ENCODE assay signal across 8 mouse cellular contexts in the genomic region with DNA sequence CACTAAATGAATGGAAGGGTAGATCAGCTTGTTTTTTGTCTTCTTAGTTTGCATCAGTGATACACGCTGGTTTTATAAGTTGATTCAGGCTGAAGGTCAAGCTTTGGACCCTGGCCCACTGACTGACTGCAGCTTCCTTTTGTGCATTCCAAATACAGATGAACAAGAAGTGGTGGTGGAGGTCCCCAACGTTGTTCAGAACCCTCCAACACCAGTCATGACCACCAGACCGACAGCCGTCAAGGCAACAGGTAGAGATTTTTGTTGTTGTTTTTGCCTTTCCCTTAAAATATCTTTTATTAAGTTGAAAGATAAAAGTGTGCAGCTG. TPM values are rescaled to one million over a fixed set of nuclear protein-coding genes. Genes with fewer than 3 reads are reported as not detected.
A peak's percentile ranks its signal among the peaks of the same experiment; 100 is the strongest.
DNase-seq lines count a peak whose midpoint lies in the region; ATAC-seq and TF ChIP-seq lines count a peak whose summit lies in the region.

No protein-coding gene starts in this region.

- 15% methylated on average over 4 of the region's 4 CpGs for WGBS in hindbrain, embryonic 14.5 days
- 7% methylated on average over 4 of the region's 4 CpGs for WGBS in lung, postnatal 0 days

- peak overlapping the region; percentile 90 for H3K4me2 ChIP-seq in hindbrain, embryonic 14.5 days (replicated peaks)
- peak overlapping the region; percentile 63 for H3K4me2 ChIP-seq in lung, postnatal 0 days (replicated peaks; ENCODE audit: low read depth, low read length)

- H3K36me3 ChIP-seq in hindbrain, embryonic 14.5 days (replicated peaks; ENCODE audit: control insufficient read depth, insufficient read depth): peaks cover 31% of the 10 kb centered on the region
- H3K36me3 ChIP-seq in lung, postnatal 0 days (ENCODE audit: insufficient read depth, low read length): no peaks in the 10 kb centered on the region

- H3K27me3 ChIP-seq in hindbrain, embryonic 14.5 days (ENCODE audit: control insufficient read depth, insufficient read depth, low read length): no peaks in the 10 kb centered on the region
- H3K27me3 ChIP-seq in lung, postnatal 0 days (replicated peaks; ENCODE audit: insufficient read depth, low read length): no peaks in the 10 kb centered on the region

- H3K4me1 ChIP-seq in hindbrain, embryonic 14.5 days (replicated peaks; ENCODE audit: control insufficient read depth, insufficient read depth, low read length): peaks cover 16% of the 10 kb centered on the region
- H3K4me1 ChIP-seq in lung, postnatal 0 days (ENCODE audit: insufficient read depth, low read depth, low read length): peaks cover 8% of the 10 kb centered on the region; the same call in 1 of the 2 replicates

- H3K4me3 ChIP-seq in hindbrain, embryonic 14.5 days (replicated peaks; ENCODE audit: low read length): peak overlapping the region; percentile 87
- H3K4me3 ChIP-seq in lung, postnatal 0 days (ENCODE audit: low read depth, low read length): peak overlapping the region; percentile 96

- peak; percentile 23 for DNase-seq in adrenal gland, adult 8-10 months
- DNase-seq in adrenal gland, postnatal 25 days: no peak
- DNase-seq in thymus, postnatal 14 days: peak; percentile 6
- DNase-seq in thymus, postnatal 0 days (ENCODE audit: low spot score): no peak
- no peak for DNase-seq in hindbrain, embryonic 14.5 days (ENCODE audit: low spot score)
- DNase-seq in lung, postnatal 0 days (ENCODE audit: low spot score): peak; percentile 16
- no peak for DNase-seq in urinary bladder, postnatal 14 days (ENCODE audit: low spot score)
- DNase-seq in urinary bladder, postnatal 4 days (ENCODE audit: low spot score in 2 of 2): no peak

- peak overlapping the region; percentile 97 for H3K27ac ChIP-seq in hindbrain, embryonic 14.5 days
- peak overlapping the region; percentile 97 for H3K27ac ChIP-seq in lung, postnatal 0 days (ENCODE audit: low read length)

- peak overlapping the region; percentile 96 for H3K9ac ChIP-seq in hindbrain, embryonic 14.5 days
- H3K9ac ChIP-seq in lung, postnatal 0 days (replicated peaks; ENCODE audit: low read depth): peak overlapping the region; percentile 13; the same call in 1 of the 2 replicates

- no peak for TF ChIP-seq EP300 in lung, postnatal 0 days (IDR thresholded peaks at IDR 0.05)

- no peak for ATAC-seq in hindbrain, embryonic 14.5 days (ENCODE audit: low FRiP score)
- no peak for ATAC-seq in lung, postnatal 0 days

- no peaks in the 10 kb centered on the region for H3K9me3 ChIP-seq in hindbrain, embryonic 14.5 days (ENCODE audit: control insufficient read depth, low read length)
- H3K9me3 ChIP-seq in lung, postnatal 0 days (ENCODE audit: low read length): no peaks in the 10 kb centered on the region

- TF ChIP-seq CTCF in lung, postnatal 0 days (IDR thresholded peaks at IDR 0.05): no peak

RNA-seq across cellular contexts. Expression of a gene that starts 1.3 kb away (rescaled TPM):
- 100 to 1,000 TPM in 1 of 4 experiments, 10 to 100 TPM in 3; 42.9 to 112 (median 72.3) TPM for total RNA-seq in adrenal gland, adult 8-10 months (2022)
- 65.2 and 72.0 TPM in 2 replicates for total RNA-seq in adrenal gland, postnatal 25 days (2021)
- 58.6 and 82.8 TPM in 2 replicates for polyA plus RNA-seq in thymus, postnatal 0 days (2015; fragmentation: Nextera tagmentation; extraction: Ambion mirVana)
- 87.3 and 90.7 TPM in 2 replicates for polyA plus RNA-seq in hindbrain, embryonic 14.5 days (2014; fragmentation: Nextera tagmentation; extraction: Ambion mirVana)
- 35.6 and 36.0 TPM in 2 replicates for polyA plus RNA-seq in lung, postnatal 0 days (2015; fragmentation: Nextera tagmentation; extraction: Ambion mirVana)

RNA-seq across cellular contexts. Expression of a gene that starts 36.0 kb away (rescaled TPM):
- total RNA-seq in adrenal gland, adult 8-10 months (2022): 1 to 10 TPM in 2 of 4 experiments, under 1 TPM in 2; 0.78 to 1.0 (median 1.00) TPM
- 0.67 and 1.5 TPM in 2 replicates for total RNA-seq in adrenal gland, postnatal 25 days (2021)
- 0.19 and 0.26 TPM in 2 replicates for polyA plus RNA-seq in thymus, postnatal 0 days (2015; fragmentation: Nextera tagmentation; extraction: Ambion mirVana)
- polyA plus RNA-seq in hindbrain, embryonic 14.5 days (2014; fragmentation: Nextera tagmentation; extraction: Ambion mirVana): 0.67 and 1.7 TPM in 2 replicates
- polyA plus RNA-seq in lung, postnatal 0 days (2015; fragmentation: Nextera tagmentation; extraction: Ambion mirVana): 2.7 and 3.1 TPM in 2 replicates

Comparison
In these comparisons a context has a peak if more than half of its experiments do, and no peak if none do; other contexts are left out.
1. DNase-seq: peak in adrenal gland, adult 8-10 months (single experiment), thymus, postnatal 14 days (single experiment) and lung, postnatal 0 days (single experiment); none in adrenal gland, postnatal 25 days (single experiment), thymus, postnatal 0 days (single experiment), hindbrain, embryonic 14.5 days (single experiment), urinary bladder, postnatal 14 days (single experiment) and urinary bladder, postnatal 4 days (0 of 2).